Mouse (Mus musculus) megakaryocyte progenitor cell, adult 5-6 weeks (primary cell): Measurements from ENCODE around the gene Olfr652. TPM values are rescaled to one million over a fixed set of nuclear protein-coding genes. Genes with fewer than 3 reads are reported as not detected.

ENCODE experiments used
- ATAC-seq: replicated peaks from 2 replicates; pipeline ENCODE4 v1.8.0; 2016; ENCODE audit warnings: mild to moderate bottlenecking, moderate TSS enrichment, inconsistent platforms; ENCODE audit not compliant: poor library complexity
- total RNA-seq, 2 experiments: library from RNA; stranded (forward) in 1 of 2; stranded (reverse) in 1 of 2; fragments of 157-497, 149-512 nt in 1 of 2; fragments of 200-1000 nt in 1 of 2; gene quantifications; 2 replicates each; pipeline versions ENCODE4 v1.2.3 to v1.2.4; 2015 to 2017

Gene Olfr652
- total RNA-seq (2015): not detected in 2 replicates
- total RNA-seq (2017): not detected in 2 replicates

DNA sequence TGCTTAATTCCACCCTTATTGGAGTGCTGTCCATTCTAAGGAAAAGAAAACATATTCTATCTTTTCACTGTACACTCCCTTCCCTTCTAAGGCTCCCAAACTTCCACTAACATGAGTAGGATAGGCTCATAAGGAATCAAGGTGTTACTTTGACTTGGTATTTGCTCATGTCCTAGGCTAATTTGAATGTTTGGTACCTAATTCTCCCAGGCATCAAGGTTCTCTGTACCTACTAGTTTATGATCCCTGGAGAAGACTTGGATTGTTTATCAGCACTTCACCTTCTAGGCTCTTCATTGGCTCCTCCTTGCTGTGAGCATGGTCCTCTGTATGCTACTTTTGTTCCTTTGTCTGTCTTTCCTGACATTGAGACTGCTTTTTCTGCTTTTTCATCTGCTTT, at the start of gene Olfr652:
TSS of gene Olfr652 (plus strand) at position 301 of the 400 bp plus-strand sequence.
- no peak for ATAC-seq

DNA sequence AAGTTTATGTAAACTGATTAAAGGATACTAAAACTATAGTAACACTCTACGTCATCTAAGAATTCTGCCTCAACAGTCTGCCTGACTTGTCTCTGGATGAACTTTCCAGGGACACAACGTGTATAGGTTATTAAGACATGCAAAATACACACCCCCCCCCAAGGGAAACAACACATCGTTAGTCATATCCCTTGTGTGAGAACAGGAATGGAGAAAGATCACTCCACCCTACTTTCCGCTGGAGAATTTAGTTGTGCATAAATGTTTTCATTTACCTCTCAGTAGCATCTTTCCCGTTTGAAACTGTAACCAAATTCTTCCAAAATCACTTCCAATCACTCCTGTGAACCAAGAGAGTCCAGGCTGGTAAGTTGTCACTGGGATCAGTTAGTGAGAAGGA, 10.9 kb upstream of the Olfr652 start, which contains the start of gene Olfr651:
TSS of gene Olfr651 (plus strand) at position 301 of the 400 bp plus-strand sequence.
- no peak for ATAC-seq

DNA sequence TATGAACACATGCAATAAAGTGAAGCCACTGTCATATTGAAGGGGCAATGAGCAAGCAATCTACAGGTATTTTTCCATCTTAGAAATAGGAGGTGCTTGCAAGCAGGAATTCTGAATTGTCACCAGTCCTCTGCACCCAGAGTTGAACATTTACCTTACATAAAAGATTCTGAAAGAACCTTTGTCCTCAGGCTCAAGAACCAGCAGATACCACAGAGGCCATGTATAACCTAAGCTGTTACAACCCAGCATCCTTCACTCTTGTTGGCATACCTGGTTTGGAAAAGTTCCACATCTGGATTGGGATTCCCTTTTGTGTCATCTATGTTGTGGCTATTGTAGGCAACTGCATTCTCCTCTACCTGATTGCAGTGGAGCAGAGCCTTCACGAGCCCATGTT, 8.0 kb upstream of the Olfr652 start:
- no peak for ATAC-seq

DNA sequence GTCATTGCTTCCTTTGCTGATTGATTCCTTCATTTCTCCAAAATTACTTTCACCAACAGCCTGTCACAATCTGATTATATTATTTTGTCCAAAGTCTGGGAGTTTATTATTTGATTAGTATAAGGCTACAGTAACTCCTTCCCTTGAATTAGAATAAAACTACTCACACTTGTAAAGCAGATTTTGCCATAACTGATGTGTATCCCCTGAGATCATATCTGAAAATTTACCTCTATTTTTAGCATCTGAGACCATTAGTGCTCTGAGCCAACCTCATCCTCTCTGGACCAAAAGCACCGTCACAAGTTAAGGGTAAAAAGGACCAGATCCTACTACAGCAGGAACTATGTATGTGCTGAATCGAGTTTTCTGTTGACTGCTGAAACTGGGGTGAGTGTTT, 16.3 kb downstream of the Olfr652 start, which contains the start of gene Olfr653:
TSS of gene Olfr653 (plus strand) at position 301 of the 400 bp plus-strand sequence.
- no peak for ATAC-seq

GRCm38 (mm10) chr7:104580846-104581245, 20.1 kb downstream of the Olfr652 start:
- ATAC-seq: no peak

DNA sequence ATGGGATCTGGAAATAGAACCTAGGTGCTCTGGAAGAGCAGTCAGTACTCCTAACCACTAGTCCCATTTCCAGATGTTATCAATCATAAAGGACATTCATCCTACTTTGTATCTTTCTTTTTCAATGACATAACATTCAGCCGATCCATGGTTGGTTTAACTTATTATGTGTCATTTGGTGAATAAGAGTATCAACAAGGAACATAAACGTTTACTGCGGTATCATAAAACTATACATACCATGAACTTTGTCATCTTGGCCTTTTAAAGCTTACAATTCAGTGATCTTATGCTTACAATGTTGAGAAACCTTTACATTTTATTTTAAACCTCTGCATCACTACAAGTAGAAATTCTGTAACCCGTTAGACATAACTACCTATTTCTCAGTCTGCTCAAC, 20.7 kb downstream of the Olfr652 start:
- ATAC-seq: no peak

- ATAC-seq: no peak
Observed at GRCm38 (mm10) chr7:104586725-104587124, 26.0 kb downstream of the Olfr652 start, which contains the start of gene Olfr654. Gene Olfr654 (plus strand): TSS chr7:104587025.

DNA sequence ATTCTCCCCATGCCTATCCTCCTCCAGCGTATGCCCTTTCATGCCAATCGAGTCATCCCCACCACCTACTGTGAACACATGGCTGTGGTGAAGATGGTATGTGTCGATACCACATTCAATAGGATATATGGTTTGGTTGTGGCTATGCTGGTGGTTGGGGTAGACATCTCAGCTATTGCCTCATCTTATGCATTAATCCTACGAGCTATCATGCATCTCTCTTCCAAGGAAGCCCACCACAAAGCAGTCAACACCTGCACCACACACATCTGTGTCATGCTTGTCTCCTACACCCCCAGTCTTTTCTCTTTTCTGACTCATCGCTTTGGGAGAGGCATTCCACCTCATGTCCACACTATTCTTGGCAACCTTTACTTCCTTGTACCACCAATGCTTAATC, 27.6 kb downstream of the Olfr652 start:
- no peak for ATAC-seq

DNA sequence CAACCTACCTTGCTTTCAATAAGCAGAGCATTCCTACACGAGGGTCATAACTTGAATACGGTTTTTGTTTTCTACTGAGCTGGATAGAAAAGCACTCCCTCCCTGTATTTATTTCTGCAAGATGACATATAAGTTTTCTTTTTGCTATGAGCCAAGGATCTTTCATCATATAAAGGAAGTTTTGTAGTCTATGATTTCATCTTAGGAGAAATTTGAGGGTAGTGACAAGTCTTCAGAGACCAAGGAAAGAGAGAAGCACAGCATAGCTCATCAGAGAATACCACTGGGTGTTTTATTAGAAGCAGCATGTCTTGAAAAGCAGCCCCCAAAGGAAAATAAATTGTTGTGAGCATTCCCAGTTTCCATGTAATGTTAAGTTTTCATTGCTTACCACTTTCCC, 41.0 kb downstream of the Olfr652 start, which contains the start of gene Olfr655:
TSS of gene Olfr655 (minus strand) at position 101 of the 400 bp plus-strand sequence.
- no peak for ATAC-seq

DNA sequence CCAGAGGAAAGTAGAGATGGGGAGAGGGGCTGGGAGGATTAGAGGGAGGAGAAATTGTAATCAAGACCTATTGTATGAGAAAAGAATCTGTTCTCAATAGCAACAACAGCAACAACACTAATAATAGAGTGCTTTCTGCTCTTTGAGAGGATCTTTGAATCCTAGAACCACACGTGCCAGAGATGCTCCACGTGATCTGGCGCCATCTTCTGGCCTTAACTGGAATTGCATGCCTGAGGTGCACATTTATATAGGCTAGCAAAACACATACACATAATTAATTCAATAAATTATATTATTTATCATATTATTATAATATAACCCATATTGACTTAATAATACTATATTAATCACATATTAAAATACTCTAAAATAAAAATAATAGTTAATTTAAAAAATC, 42.5 kb downstream of the Olfr652 start:
- ATAC-seq: peak; percentile 98

DNA sequence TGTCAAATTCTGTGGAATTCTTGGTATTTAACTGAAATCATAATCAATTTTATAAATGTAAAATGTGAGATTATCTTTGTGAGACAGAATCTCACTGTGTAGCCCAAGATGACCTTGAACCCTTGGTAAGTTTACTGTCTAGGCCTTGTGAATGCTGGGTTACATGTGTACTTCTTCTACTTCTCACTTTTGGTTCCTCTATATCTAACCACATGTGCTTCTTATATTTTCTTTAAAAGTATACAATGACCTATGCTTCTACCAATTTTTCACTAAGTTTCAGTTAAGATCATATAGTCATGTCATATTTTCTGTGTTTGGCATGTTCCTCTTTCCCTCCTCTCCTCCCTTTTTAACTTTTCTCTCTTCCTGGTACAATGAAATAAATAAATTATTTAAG, 44.0 kb downstream of the Olfr652 start:
- ATAC-seq: peak; percentile 83

GRCm38 (mm10) chr7:104613655-104614054, 53.0 kb downstream of the Olfr652 start, which contains the start of gene Olfr656:
Gene Olfr656 (plus strand): TSS chr7:104613955.
- no peak for ATAC-seq

Other genes with a start within 250 kb of the Olfr652 start
- 47.7 and 58.0 TPM in 2 replicates for gene Trim12a, start 245.4 kb upstream of the Olfr652 start, total RNA-seq (2015)
- gene Trim12a, start 245.4 kb upstream of the Olfr652 start, total RNA-seq (2017): 63.9 and 69.0 TPM in 2 replicates
- gene Trim34b, start 231.4 kb upstream of the Olfr652 start, total RNA-seq (2015): 0.17 and 0.32 TPM in 2 replicates
- 0.10 and 0.87 TPM in 2 replicates for gene Trim34b, start 231.4 kb upstream of the Olfr652 start, total RNA-seq (2017)
- 13.4 and 14.2 TPM in 2 replicates for gene Trim12c, start 207.5 kb upstream of the Olfr652 start, total RNA-seq (2015)
- gene Trim12c, start 207.5 kb upstream of the Olfr652 start, total RNA-seq (2017): 23.5 and 30.1 TPM in 2 replicates
- 0.61 and 2.0 TPM in 2 replicates for gene Trim30b, start 191.0 kb upstream of the Olfr652 start, total RNA-seq (2015)
- gene Trim30b, start 191.0 kb upstream of the Olfr652 start, total RNA-seq (2017): 1.5 and 1.8 TPM in 2 replicates
- gene Trim30c, start 160.1 kb upstream of the Olfr652 start, total RNA-seq (2015): 0.12 and 0.52 TPM in 2 replicates
- 0.29 and 1.0 TPM in 2 replicates for gene Trim30c, start 160.1 kb upstream of the Olfr652 start, total RNA-seq (2017)
- gene Trim30a, start 95.7 kb upstream of the Olfr652 start, total RNA-seq (2015): 38.5 and 40.9 TPM in 2 replicates
- 29.1 and 29.4 TPM in 2 replicates for gene Trim30a, start 95.7 kb upstream of the Olfr652 start, total RNA-seq (2017)
- 11.5 and 13.9 TPM in 2 replicates for gene Trim30d, start 53.1 kb upstream of the Olfr652 start, total RNA-seq (2015)
- gene Trim30d, start 53.1 kb upstream of the Olfr652 start, total RNA-seq (2017): 8.7 and 10.7 TPM in 2 replicates
- gene Olfr651, start 10.8 kb upstream of the Olfr652 start, total RNA-seq (2015): not detected in 2 replicates
- gene Olfr651, start 10.8 kb upstream of the Olfr652 start, total RNA-seq (2017): not detected in 2 replicates
- not detected in 2 replicates for gene Olfr653, start 16.4 kb downstream of the Olfr652 start, total RNA-seq (2015)
- not detected in 2 replicates for gene Olfr653, start 16.4 kb downstream of the Olfr652 start, total RNA-seq (2017)
- not detected in 2 replicates for gene Olfr654, start 26.1 kb downstream of the Olfr652 start, total RNA-seq (2015)
- gene Olfr654, start 26.1 kb downstream of the Olfr652 start, total RNA-seq (2017): not detected in 2 replicates
- gene Olfr655, start 40.9 kb downstream of the Olfr652 start, total RNA-seq (2015): not detected in 2 replicates
- gene Olfr655, start 40.9 kb downstream of the Olfr652 start, total RNA-seq (2017): 0.62 TPM in 1 of 2 replicates, not detected in the other
- not detected in 2 replicates for gene Olfr656, start 53.1 kb downstream of the Olfr652 start, total RNA-seq (2015)
- gene Olfr656, start 53.1 kb downstream of the Olfr652 start, total RNA-seq (2017): not detected in 2 replicates
- not detected in 2 replicates for gene Olfr657, start 63.9 kb downstream of the Olfr652 start, total RNA-seq (2015)
- gene Olfr657, start 63.9 kb downstream of the Olfr652 start, total RNA-seq (2017): not detected in 2 replicates
- 0.77 and 0.85 TPM in 2 replicates for gene Olfr658, start 86.4 kb downstream of the Olfr652 start, total RNA-seq (2015)
- gene Olfr658, start 86.4 kb downstream of the Olfr652 start, total RNA-seq (2017): 0.14 and 0.25 TPM in 2 replicates
- gene Olfr659, start 105.9 kb downstream of the Olfr652 start, total RNA-seq (2015): not detected in 2 replicates
- not detected in 2 replicates for gene Olfr659, start 105.9 kb downstream of the Olfr652 start, total RNA-seq (2017)
- gene Olfr661, start 125.6 kb downstream of the Olfr652 start, total RNA-seq (2015): not detected in 2 replicates
- not detected in 2 replicates for gene Olfr661, start 125.6 kb downstream of the Olfr652 start, total RNA-seq (2017)
- gene Usp17le, start 216.6 kb downstream of the Olfr652 start, total RNA-seq (2015): not detected in 2 replicates
- gene Usp17le, start 216.6 kb downstream of the Olfr652 start, total RNA-seq (2017): not detected in 2 replicates